Mouse (Mus musculus) gastrocnemius, adult 2 months (tissue): ENCODE results near the gene Mroh3. TPM values are rescaled to one million over a fixed set of nuclear protein-coding genes. Genes with fewer than 3 reads are reported as not detected.

Experiments
- DNase-seq: peaks from one replicate; pipeline ENCODE4 v3.0.0; 2022
- H3K27ac ChIP-seq: fragments of 200-600 bp; 2 replicates; pipeline ENCODE4 v1.8.1; 2022; ENCODE audit warnings: mild to moderate bottlenecking
- H3K4me3 ChIP-seq: fragments of 200-600 bp; 2 replicates; pipeline ENCODE4 v1.8.1; 2022; ENCODE audit warnings: mild to moderate bottlenecking, moderate library complexity
- CTCF ChIP-seq: fragments of 200-600 bp; IDR thresholded peaks from 2 replicates; pipeline ENCODE4 v1.8.1; 2022; ENCODE audit warnings: antibody characterized with exemption, mild to moderate bottlenecking, moderate library complexity
- intact Hi-C: fragments of 180-260 bp; cut with DNase I; formaldehyde crosslinking; loops from one replicate; pipeline ENCODE4 v1.15.1; 2025
- total RNA-seq, 2 experiments: library from RNA; stranded (reverse); gene quantifications; 2 replicates each; pipeline ENCODE4 v1.2.3; 2021

The Mroh3 gene
- total RNA-seq, 2 experiments from 2014 or later: not detected

DNA sequence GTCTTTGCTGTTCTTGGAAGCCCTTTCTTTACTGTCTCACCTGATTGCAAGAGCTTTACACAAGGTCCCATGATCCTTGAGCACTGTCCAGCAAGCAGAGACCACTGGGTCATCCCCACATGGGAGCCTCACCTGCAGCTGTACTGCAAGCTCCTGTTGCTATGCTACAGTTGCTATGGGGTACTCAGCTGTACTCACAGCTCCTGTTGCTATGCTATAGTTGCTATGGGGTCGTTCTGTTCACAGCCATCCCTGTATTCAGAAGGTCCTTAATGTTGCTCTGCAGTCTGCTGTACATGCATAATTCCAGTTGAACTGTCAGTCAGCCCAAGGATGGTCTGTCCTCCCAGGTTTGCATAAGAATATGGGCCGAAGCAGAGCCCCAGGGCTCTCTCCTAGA, 47.2 kb downstream of the Mroh3 start:
- intact Hi-C loops: loop anchor here (5.0 kb wide), 1 partner anchor 47 kb away; the partner anchor contains the start of gene Mroh3
- Histone ChIP-seq H3K27ac (no peak overlapping the region), H3K4me3 (no peak overlapping the region)
- no peak for DNase-seq
- no peak for TF ChIP-seq CTCF

DNA sequence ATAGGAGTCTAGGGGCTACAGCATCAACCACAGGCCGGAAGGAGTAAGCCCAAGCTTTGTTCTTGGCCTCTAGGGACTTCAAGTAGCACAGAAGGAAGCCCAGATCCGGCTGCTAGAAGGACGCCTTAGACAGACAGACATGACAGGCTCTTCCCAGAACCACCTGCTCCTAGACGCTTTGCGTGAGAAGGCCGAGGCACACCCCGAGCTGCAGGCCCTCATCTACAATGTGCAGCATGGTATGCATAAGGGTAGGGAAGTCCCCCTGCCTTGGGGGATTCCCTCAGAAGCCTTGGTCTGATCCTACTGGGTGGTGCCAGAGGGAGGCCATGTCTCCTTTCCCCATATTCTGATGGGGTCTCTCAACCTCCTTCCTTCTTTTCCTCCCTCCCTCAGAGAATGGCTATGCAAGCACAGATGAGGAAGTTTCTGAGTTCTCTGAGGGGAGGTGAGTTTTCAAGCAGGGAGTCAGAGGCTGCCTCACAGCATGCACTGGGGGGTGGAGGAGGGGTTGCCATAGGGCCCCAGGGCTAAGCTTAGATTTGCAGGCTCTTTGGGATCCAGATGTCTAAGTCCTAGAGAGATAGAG, 51.2 kb downstream of the Mroh3 start:
- Histone ChIP-seq H3K4me3 (no peak overlapping the region), H3K27ac (no peak overlapping the region)
- DNase-seq: no peak
- TF ChIP-seq CTCF: no peak
- intact Hi-C loops: no loop called here

DNA sequence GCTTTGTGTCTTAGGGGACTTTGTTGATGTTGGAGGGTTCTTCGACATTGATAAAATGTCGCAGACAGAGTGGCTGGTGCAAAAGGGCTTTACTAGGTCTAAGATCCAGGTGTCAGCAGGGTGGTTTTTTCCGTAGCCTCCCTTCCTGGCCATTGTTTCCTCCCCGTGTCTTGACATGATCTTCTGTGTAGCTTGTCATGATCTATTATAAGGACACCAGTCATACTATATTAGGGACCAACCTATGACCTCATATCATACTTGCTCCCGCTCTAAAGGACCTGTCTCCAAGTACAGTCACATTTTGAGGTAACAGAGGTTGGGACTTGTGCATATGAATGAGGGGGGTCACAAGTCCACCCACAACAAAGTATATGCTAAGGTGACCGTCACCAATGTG, 51.7 kb downstream of the Mroh3 start:
- DNase-seq: no peak
- TF ChIP-seq CTCF: no peak
- intact Hi-C loops: no loop called here
- Histone ChIP-seq H3K4me3 (no peak overlapping the region), H3K27ac (no peak overlapping the region)

DNA sequence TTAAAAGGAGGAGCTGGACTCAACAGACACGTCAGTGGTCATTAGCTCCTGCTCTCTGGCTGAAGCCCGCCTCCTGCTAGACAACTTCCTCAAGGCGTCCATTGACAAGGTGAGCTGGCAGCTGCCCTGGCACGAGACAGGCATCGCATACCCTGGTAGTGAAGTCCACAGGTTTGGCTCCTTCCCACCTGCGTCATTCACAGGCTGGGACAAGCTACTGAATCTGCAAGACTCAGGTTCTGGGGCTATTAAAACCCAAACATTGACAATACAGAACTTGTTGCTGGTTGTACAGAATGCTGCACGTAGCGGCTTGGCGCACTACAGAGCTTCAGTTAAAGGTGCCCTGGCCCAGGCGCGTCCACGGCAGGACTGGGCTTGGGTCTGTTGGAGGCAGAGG, 52.3 kb downstream of the Mroh3 start:
- no peak overlapping the region for H3K4me3 ChIP-seq
- no peak for TF ChIP-seq CTCF
- no peak overlapping the region for H3K27ac ChIP-seq
- intact Hi-C loops: no loop called here
- DNase-seq: no peak

DNA sequence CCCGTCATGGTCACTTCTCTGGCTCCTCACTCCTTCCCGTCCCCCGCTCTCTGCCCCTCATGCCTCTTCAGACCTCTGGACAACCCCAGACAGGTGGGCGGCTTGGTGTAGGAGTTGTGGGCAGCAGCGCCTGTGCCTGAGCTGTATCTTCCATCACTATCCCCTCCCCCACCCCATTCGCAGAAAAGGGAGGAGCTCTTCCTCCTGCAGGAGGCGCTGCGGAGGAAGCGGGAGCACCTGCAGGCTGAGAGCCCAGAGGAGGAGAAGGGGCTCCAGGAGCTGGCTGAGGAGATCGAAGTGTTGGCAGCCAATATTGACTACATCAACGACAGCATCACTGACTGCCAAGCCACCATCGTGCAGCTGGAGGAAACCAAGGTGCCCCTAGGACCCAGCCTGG, 52.8 kb downstream of the Mroh3 start:
- Histone ChIP-seq H3K27ac (no peak overlapping the region), H3K4me3 (no peak overlapping the region)
- intact Hi-C loops: no loop called here
- TF ChIP-seq CTCF: no peak
- DNase-seq: no peak

DNA sequence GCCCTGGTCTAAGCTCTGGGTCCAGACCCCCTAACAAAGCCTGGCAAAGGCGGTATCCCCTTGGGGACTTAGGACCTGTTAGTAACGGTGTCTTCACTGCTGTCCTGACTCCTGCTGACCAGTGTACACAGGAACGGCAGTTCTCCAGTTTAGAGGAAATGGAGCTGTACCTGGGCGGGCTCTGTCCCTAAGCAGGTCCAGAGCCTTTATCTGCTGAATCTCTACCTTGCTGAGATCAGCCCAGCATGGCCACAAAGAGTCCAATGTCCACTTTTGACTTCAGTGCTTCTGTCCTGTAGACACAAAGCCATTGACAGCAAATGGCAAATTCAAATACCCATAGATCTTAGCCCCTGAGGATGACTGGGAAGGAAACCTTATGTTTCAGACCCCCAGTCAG, 55.7 kb downstream of the Mroh3 start:
- H3K27ac ChIP-seq: no peak overlapping the region
- DNase-seq: no peak
- H3K4me3 ChIP-seq: no peak overlapping the region
- intact Hi-C loops: no loop called here
- TF ChIP-seq CTCF: no peak

DNA sequence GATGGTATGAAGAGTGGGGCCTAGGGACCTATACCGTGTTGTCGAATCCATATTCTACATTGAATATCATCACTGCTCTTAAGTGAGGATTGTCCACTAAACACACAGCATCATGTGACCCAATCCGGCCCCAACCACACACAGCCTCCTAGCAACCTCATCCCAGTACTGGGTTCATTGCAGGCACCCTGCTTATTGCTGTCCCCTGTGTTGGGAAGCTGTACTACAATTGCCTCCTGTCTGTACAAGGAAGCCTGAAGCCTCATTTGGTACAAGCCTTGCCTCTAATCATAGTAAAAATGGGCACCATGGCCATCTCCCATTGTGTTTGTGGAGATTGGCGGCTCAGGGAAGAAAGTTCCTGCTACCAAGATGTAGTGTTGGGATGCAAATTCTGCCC, 56.3 kb downstream of the Mroh3 start:
- intact Hi-C loops: no loop called here
- DNase-seq: no peak
- no peak overlapping the region for H3K4me3 ChIP-seq
- no peak for TF ChIP-seq CTCF
- no peak overlapping the region for H3K27ac ChIP-seq

DNA sequence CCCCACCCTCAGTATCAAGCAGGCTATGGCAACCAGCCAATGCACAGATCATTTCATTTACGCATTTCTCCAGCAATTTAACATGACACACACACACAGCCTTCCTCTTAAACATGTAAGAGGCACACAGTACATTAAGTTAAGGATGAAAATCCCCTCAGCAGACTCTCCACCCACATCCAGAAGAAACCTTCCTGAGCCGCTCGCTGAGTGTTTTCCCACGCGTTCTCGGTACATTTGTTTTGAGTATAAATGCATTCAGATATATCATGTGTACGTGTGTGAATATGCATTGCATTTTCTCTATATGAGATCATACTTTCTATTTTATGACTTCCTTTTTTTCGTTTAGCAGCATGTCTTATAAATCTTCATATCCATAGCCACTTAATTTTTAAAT, 61.3 kb downstream of the Mroh3 start:
- Histone ChIP-seq H3K4me3 (no peak overlapping the region), H3K27ac (no peak overlapping the region)
- intact Hi-C loops: no loop called here
- DNase-seq: no peak
- TF ChIP-seq CTCF: no peak

DNA sequence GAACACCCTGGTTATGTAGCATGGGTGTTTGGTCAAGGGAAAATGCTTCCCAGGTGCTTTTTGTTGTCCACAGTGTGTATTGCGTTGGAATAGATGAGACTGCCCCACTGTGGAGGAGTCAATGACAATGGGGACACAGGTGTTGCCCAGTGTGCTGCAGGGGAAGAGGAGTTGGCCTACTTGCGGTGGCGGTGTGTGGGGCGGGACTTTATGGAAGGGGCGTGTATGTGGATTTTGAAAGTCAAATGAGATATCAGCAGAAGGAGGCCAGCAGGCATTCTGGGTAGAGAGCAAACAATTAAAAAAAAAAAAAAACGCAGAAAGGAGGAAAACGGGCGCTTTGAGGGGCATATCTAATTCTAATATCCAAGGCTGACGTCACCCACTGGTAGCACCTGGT, 62.9 kb downstream of the Mroh3 start:
- DNase-seq: no peak
- Histone ChIP-seq H3K27ac (no peak overlapping the region), H3K4me3 (no peak overlapping the region)
- no peak for TF ChIP-seq CTCF
- intact Hi-C loops: no loop called here

DNA sequence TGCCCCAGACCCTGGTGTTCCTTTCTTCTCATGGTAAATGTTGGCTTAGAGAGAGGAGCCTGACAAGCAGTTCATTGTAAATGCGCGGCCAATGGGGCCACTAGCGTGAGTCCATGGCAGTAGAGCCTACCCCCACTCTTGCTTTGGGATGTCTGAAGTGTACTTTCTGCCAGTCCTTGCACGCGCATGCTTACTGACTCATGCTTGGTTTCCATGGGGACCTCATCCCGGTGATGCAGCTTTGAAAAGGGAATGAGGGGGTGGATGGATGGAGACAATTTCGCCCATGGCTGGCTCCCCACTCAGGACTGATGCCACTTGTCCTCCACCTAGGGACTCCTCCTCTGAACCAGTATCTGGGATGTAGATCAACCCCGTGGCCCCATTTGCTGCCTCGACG, 69.1 kb downstream of the Mroh3 start:
- DNase-seq: no peak
- TF ChIP-seq CTCF: no peak
- no peak overlapping the region for H3K4me3 ChIP-seq
- intact Hi-C loops: no loop called here
- H3K27ac ChIP-seq: no peak overlapping the region

DNA sequence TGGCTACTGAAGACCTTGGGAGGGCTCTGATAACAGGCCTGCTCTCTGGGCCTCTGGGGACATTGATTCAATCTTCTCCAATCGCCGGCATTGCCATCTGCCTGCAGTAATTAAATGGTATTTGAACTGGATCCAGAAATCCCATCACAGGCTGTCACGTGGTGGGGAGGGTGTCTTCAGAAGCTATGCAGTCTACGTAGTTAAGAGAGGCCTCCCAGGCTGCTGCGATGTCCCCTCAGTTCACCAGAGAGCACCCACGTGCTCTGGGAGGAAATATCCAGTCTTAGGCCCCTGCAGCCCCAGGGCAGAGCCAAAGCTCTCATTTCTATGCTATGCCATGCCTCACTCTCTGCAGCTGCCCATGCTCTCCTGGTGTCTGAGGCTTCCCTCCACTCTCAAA, 70.3 kb downstream of the Mroh3 start:
- Histone ChIP-seq H3K27ac (no peak overlapping the region), H3K4me3 (no peak overlapping the region)
- intact Hi-C loops: no loop called here
- no peak for TF ChIP-seq CTCF
- DNase-seq: no peak

DNA sequence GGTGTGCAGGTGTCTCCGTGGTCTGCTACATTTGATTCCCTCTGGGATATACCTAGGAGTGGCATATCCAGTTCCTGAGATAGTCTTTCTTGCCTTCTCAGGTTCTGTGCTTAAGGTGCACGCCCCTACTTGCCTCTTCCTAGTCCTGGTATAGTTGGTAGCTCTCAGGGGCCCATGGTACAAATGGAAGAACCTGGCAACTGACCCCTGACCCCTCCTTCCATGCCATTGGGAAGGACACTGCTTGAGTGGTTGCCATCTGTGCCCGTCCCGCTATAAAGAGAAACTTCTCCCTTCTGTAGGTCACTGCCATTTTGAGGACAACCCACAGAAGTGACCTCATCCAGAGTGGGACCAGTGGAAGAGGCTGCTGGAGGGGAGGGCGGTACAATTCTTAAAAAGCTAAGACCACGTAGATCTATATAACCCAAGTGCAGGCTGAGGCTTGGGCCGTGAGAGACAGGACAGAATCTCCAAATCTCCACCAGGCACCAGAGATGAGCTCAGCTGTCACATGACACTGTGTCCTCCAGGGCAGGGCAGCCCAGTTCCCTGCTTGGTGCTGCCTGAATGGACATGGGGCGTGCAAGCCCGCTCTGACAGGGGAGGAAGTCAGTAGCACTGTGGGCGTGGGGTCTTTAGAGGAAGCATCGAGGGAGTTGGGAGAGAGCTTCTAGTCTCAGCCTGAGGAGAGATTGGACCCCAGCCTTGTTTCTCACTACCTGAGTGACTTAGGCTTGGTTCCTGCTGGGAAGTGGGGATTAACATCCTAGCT, 71.3 kb downstream of the Mroh3 start:
- H3K27ac ChIP-seq: no peak overlapping the region
- no peak for TF ChIP-seq CTCF
- H3K4me3 ChIP-seq: no peak overlapping the region
- no peak for DNase-seq
- intact Hi-C loops: no loop called here

DNA sequence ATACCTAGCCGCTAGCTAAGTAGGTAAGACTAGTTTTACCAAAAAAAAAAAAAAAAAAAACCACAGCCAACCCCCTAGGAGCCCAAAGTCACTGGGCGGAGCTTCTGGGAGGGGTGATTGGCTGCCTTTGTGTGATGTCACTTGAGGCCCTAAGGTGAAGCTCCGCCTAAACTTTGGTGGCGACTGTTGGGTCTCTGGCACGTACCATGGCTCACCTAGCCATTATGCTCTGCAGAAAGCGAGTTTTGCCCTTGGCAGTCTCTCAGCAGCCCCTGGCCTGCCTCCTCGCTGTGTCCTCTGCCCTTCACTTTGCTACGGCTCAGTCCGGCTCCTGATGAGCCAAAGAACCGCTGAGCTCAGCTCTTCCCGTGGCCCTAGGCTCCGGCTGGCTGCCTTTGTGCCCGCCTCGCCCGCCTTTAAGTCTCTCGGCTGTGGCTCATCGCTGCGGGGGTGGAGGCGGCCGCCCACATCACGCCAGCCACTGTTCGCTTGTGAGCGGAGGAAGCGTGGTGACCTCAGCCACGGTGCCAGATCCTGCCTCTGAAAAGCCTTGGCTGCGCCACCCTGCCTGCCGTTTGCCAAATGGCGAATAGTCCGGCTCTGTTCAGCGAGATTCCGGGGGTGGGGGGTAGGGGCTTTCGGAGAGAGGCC, 72.5 kb downstream of the Mroh3 start:
- intact Hi-C loops: no loop called here
- peak overlapping the region; percentile 76 for H3K4me3 ChIP-seq
- H3K27ac ChIP-seq: peak overlapping the region; percentile 80
- TF ChIP-seq CTCF: no peak
- peak; percentile 82 for DNase-seq
